Mouse (Mus musculus): ENCODE measurements at regions not wholly inside any gene's neighbourhood (a gene's known extent, or its start where the extent isn't known, plus 50 kb on each side); places are given as distances from the start of the nearest gene placed in this dataset.

- DNase-seq (ENCODE audit: low spot score in 2 of 2): no peak
Observed at GRCm38 (mm10) chr15:96881519-96882170, 174.1 kb downstream of the Slc38a4 start.

- no peak for DNase-seq (ENCODE audit: low spot score in 2 of 2)
Observed at GRCm38 (mm10) chr15:96880066-96880465, 175.7 kb downstream of the Slc38a4 start.

GRCm38 (mm10) chr15:96878796-96879195 is 177.0 kb downstream of the Slc38a4 start:
- DNase-seq (ENCODE audit: low spot score in 2 of 2): no peak

GRCm38 (mm10) chr15:96877931-96878330 is 177.8 kb downstream of the Slc38a4 start:
- no peak for DNase-seq (ENCODE audit: low spot score in 2 of 2)

GRCm38 (mm10) chr15:96877271-96877670 is 177.7 kb upstream of the Slc38a2 start:
- DNase-seq (ENCODE audit: low spot score in 2 of 2): no peak

- no peak for DNase-seq (ENCODE audit: low spot score in 2 of 2)
Observed at GRCm38 (mm10) chr15:96874145-96874544, 174.6 kb upstream of the Slc38a2 start.

- no peak for DNase-seq (ENCODE audit: low spot score in 2 of 2)
Observed at GRCm38 (mm10) chr15:96873562-96873961, 174.0 kb upstream of the Slc38a2 start.

GRCm38 (mm10) chr15:96873126-96873525 is 173.6 kb upstream of the Slc38a2 start:
- no peak for DNase-seq (ENCODE audit: low spot score in 2 of 2)

GRCm38 (mm10) chr15:96867701-96868100 is 168.2 kb upstream of the Slc38a2 start:
- DNase-seq (ENCODE audit: low spot score in 2 of 2): no peak

GRCm38 (mm10) chr15:96865932-96866331 is 166.4 kb upstream of the Slc38a2 start:
- no peak for DNase-seq (ENCODE audit: low spot score in 2 of 2)

GRCm38 (mm10) chr15:96857709-96858108 is 158.2 kb upstream of the Slc38a2 start:
- DNase-seq (ENCODE audit: low spot score in 2 of 2): no peak

- DNase-seq (ENCODE audit: low spot score in 2 of 2): no peak
Observed at GRCm38 (mm10) chr15:96851970-96852768, 152.6 kb upstream of the Slc38a2 start.

- no peak for DNase-seq (ENCODE audit: low spot score in 2 of 2)
Observed at GRCm38 (mm10) chr15:96848150-96848549, 148.6 kb upstream of the Slc38a2 start.

GRCm38 (mm10) chr15:96845221-96845620 is 145.7 kb upstream of the Slc38a2 start:
- peak in 1 of 2 experiments; percentile 39 for DNase-seq (ENCODE audit: low spot score in 2 of 2)

- no peak for DNase-seq (ENCODE audit: low spot score in 2 of 2)
Observed at GRCm38 (mm10) chr15:96844290-96844689, 144.8 kb upstream of the Slc38a2 start.

- DNase-seq (ENCODE audit: low spot score in 2 of 2): no peak
Observed at GRCm38 (mm10) chr15:96843589-96843988, 144.1 kb upstream of the Slc38a2 start.

GRCm38 (mm10) chr15:96842881-96843280 is 143.4 kb upstream of the Slc38a2 start:
- no peak for DNase-seq (ENCODE audit: low spot score in 2 of 2)

GRCm38 (mm10) chr15:96836670-96837069 is 137.1 kb upstream of the Slc38a2 start:
- no peak for DNase-seq (ENCODE audit: low spot score in 2 of 2)

GRCm38 (mm10) chr15:96834862-96835261 is 135.3 kb upstream of the Slc38a2 start:
- DNase-seq (ENCODE audit: low spot score in 2 of 2): no peak

- no peak for DNase-seq (ENCODE audit: low spot score in 2 of 2)
Observed at GRCm38 (mm10) chr15:96834162-96834843, 134.8 kb upstream of the Slc38a2 start.

GRCm38 (mm10) chr15:96832389-96832788 is 132.9 kb upstream of the Slc38a2 start:
- no peak for DNase-seq (ENCODE audit: low spot score in 2 of 2)

- DNase-seq (ENCODE audit: low spot score in 2 of 2): no peak
Observed at GRCm38 (mm10) chr15:96831256-96831655, 131.7 kb upstream of the Slc38a2 start.

All from gastrocnemius, adult 8-10 months (tissue).